Mouse (Mus musculus) heart, adult 2 months (tissue): Measurements from ENCODE around the gene Sdf2l1.

ENCODE experiments used
- CTCF ChIP-seq: fragments of 200-600 bp; IDR thresholded peaks from 2 replicates; pipeline ENCODE4 v1.8.1; 2022; ENCODE audit warnings: antibody characterized with exemption, mild to moderate bottlenecking, moderate library complexity
- EP300 ChIP-seq: fragments of 200-500 bp; IDR thresholded peaks from 2 replicates; pipeline ENCODE4 v1.6.1; 2011; ENCODE audit warnings: low read depth, low read length, control low read depth; ENCODE audit not compliant: insufficient read depth
- POLR2A ChIP-seq: fragments of 200-500 bp; IDR thresholded peaks from 2 replicates; pipeline ENCODE4 v1.6.1; 2011; ENCODE audit warnings: mild to moderate bottlenecking, low read depth, low read length, control low read depth; ENCODE audit not compliant: insufficient read depth

GRCm38 (mm10) chr16:17179706-17180105, 47.5 kb upstream of the Sdf2l1 start:
- TF ChIP-seq POLR2A (no peak), CTCF (no peak), EP300 (no peak)
